Mouse (Mus musculus): ENCODE measurements around the gene Rps3.

The Rps3 gene

GRCm38 (mm10) chr7:99474836-99475561, 8.5 kb downstream of the Rps3 start:
- DNase-seq, result no peak

DNA sequence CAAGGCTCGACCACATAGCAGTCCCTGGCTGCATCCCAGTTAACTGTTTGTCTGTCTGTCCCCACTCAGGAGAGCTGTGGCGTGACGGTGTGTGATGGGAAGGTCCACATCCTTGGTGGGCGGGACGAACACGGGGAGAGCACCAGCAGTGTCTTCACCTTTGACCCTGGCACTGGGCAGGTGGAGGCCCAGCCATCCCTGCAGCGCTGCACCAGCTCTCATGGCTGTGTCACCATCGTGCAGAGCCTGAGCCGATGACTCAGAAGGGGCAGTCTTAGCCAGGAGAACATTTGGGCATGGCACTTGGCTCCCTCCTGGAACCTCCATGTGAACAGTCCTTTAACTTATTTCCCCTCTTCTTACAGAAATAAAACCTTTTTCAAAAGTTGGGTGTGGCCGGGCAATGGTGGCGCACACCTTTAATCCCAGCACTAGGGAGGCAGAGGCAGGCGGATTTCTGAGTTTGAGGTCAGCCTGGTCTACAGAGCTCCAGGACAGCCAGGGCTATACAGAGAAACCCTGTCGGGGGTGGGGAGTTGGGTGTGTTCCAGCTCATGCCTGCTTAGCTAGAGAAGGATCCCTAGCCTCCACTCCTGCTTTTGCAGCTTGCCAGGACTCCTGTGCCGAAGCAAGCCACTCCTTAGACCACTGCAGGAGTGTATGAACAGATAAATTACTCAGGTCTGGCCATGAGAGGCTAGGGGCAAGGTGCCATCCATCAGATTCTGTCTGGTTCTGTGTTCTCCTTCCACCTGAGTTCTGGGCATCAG, 9.7 kb downstream of the Rps3 start:
- no peak for DNase-seq

GRCm38 (mm10) chr7:99471578-99471977, 12.0 kb downstream of the Rps3 start:
- DNase-seq, result no peak

- DNase-seq, result no peak
Observed at GRCm38 (mm10) chr7:99469680-99470405, 13.7 kb downstream of the Rps3 start.

DNA sequence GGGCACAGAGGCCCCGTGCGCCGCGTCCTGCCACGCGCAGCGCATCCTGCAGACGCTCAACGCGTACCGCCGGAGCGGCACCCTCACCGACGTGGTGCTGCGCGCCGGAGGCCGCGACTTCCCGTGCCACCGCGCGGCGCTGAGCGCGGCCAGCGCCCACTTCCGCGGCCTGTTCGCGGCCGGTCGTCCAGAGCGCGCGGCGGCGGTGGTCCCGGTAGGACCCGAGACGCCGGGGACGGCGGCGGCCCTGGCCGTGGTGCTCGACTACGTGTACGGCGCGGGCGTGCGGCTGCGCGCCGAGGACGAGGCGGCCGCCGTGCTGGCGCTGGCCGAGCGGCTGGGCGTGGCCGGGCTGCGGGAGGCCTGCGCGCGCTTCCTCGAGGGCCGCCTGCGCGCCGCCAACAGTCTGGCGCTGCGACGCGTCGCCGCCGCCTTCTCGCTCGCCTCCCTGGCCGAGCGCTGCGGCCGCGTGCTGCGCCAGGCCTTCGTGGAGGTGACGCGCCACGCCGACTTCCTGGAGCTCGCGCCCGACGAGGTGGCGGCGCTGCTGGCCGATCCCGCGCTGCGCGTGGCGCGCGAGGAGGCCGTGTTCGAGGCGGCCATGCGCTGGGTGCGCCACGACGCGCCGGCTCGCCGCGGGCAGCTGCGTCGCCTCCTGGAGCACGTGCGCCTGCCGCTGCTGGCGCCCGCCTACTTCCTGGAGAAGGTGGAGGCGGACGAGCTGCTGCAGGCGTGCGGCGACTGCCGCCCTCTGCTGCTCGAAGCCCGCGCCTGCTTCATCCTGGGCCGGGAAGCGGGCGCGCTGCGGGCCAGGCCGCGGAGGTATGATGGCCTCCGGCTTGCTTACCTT, 15.0 kb downstream of the Rps3 start:
- DNase-seq, result peak; percentile 85

DNA sequence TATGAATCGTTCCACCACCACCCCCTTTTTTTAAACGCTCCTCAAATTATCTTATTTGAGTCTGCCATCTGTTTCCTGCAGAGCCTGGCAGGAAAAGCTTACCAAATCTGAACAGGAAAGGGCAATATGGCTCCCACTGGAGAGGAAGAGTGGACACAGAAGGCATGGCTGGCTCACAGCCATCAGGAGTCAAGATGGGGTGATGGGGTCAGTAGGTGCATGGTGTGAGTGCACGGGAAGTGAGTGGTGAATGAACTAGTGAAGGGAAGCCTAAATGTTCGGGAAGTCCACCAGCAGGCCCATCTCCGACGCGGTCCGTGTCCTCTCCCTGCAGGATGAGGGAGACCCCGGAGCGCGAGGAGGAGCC, 15.6 kb downstream of the Rps3 start:
- DNase-seq, result peak; percentile 24

DNA sequence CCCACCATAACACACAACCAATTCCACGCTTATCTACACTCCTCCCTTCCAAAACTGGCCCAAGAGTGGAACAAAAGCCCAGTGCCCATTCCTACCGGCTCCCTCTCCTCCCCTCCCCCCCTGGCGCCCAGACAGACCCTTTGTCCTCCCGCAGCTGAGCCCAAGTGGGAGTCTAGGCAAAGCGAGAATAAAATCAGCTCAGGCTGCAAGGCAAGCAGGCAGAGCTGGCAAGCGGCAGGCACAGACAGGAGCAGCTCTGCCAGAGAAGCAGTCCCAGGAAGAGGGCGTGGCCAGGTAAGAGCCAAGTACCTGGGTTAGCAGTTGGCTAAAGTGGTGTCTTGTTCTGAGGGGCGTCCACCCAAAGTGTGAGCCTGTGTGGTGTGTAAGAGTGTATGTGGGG, 17.7 kb downstream of the Rps3 start, which contains the start of gene Klhl35:
TSS of gene Klhl35 (plus strand) at position 194 of the 400 bp plus-strand sequence.
- no peak for DNase-seq

- DNase-seq, result no peak
Observed at GRCm38 (mm10) chr7:99463120-99463519, 20.4 kb downstream of the Rps3 start.

DNA sequence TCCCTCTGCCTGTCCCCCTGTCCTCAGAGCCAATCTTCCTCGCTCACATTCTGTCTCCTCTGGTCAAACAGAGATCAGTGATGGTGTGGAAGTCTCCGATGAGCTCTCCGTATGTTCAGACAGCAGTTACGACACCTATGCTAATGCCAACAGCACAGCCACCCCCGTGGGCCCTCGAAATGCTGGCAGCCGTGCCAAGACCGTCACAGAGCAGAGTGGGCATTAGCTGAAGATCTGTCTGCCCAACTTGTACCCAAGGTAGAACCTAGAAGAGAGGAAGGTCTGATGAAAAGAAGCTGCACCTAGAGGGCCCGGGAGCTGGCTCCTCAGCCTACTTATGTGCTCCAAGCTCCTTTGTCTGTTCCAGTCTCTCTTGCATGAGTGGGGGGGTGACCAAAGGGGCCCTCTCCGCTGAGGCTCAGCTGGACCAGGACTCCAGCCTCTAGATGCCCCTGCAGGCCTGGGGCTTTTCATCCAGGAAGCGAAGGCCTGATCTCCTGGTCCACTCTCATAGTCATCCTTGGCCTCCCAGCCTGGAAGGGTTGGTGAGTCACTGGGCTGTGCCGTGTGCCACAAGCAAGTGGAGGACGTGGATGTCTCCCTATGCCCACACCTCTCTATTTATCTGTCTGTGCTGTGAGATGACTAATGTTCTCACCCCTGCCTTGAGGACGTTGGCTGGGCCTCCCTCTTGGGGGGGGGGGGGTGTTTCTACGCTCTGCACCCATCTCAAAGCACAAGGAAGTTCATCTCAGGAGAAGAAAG, 23.5 kb downstream of the Rps3 start:
- peak; percentile 38 for DNase-seq

GRCm38 (mm10) chr7:99458849-99459248, 24.7 kb downstream of the Rps3 start:
- DNase-seq, result peak; percentile 50

DNA sequence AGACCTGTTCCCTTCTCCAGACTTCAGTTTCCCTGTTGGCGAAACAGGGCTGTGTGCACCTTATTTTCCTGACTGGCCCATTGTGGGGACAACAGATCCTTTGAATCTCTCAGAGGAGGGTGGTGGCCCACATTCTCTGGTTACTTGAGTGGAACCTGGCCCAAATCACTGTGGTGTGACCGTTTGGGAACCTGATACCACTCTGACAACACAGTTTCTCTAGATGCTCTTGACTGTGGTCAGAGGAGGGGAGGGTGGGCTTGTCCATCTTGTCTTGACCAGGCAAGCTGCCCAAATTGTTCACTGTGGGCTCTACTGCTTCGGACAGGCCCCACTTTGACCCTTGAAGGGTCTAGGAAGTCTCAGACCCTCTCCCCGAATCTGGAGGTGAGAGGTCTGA, 29.5 kb downstream of the Rps3 start:
- no peak for DNase-seq

DNA sequence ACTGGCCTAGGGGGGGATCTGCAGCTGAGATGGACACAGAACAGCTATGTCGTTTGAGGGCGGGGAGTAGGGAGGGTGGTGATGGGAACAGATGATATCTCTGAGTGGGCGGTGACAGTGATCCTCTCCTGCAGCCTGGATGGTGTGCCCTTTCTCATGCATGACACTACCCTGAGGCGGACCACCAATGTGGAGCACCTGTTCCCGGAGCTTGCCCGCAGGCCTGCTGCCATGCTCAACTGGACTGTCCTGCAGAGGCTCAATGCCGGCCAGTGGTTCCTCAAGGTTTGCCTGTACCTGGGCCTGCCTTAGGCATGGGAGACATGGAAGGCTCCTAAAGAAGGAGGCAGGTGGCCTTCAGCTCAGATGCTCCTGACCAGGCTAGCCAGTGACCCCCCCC, 30.7 kb downstream of the Rps3 start:
- DNase-seq, result no peak

- peak; percentile 44 for DNase-seq
Observed at GRCm38 (mm10) chr7:99450703-99451102, 32.8 kb downstream of the Rps3 start.

- DNase-seq, result no peak
Observed at GRCm38 (mm10) chr7:99449751-99450150, 33.8 kb downstream of the Rps3 start.

- DNase-seq, result no peak
Observed at GRCm38 (mm10) chr7:99449063-99449462, 34.5 kb downstream of the Rps3 start.

- DNase-seq, result no peak
Observed at GRCm38 (mm10) chr7:99448619-99449018, 34.9 kb downstream of the Rps3 start.

- no peak for DNase-seq
Observed at GRCm38 (mm10) chr7:99447323-99447722, 36.2 kb downstream of the Rps3 start.

- DNase-seq, result no peak
Observed at GRCm38 (mm10) chr7:99445833-99446232, 37.7 kb downstream of the Rps3 start.

GRCm38 (mm10) chr7:99444012-99444411, 39.5 kb downstream of the Rps3 start:
- no peak for DNase-seq

- DNase-seq, result no peak
Observed at GRCm38 (mm10) chr7:99443164-99443563, 40.4 kb downstream of the Rps3 start.

DNA sequence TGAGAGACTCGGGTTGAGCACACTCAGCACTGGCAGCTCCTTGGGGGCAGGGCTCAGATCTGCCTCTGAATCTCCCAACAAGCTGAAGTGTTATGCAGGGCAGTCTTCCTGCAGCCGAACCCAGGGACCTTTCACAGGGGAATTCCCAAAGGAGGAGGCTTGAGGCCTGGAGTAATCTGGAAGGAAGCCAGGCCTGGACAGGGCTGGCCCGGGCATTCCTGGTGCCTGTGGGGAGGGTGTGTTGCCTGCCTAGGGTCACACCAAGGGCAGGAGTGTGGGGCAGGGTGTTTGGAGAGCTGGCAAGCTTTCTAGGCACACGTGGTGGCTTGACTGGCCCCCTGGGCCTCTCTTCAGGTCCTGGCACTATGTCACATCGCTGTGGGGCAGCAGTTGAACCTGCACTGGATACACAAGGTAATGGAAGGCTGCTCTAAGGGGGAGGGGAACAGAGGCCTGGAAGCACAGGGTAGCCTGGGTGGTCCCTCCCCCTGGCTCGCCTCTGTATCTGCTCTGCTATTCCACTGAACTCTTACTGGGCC, 41.9 kb downstream of the Rps3 start:
- DNase-seq, result no peak

DNA sequence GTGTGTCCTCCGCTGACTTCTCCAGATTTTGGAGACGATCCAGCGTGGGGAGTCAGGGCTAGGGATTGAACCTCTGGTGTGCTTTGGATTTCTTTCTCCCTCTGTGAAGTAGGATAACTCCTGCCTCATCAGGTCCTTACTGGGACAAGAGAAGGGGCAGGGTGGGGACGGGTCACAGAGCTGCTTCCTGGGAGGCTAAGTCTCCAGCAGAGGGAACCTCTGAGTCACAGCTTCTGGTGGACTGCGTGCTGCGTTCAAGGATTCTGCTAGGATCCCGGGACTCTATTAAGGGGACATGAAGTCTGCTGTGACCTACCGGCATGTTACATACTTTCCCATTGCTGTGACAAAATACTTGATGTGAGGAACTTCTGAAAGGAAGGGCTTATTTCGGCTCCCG, 44.7 kb downstream of the Rps3 start:
- no peak for DNase-seq

All from right cerebral cortex, postnatal 25 days (tissue).